ENCODE assay signal across 20 mouse cellular contexts in genomic region chr7:24291387-24292090, GRCm38 (mm10). TPM values are rescaled to one million over a fixed set of nuclear protein-coding genes. Genes with fewer than 3 reads are reported as not detected.
"Had no signal": no experiment of that assay in that cellular context is flagged by ENCODE, and none has a peak within 500 bp of the region (broad histone marks: within the 10 kb centered on the region; RNA-seq: fewer than 3 reads in every experiment).

No protein-coding gene starts in this region.

- H3K4me3 ChIP-seq: limb, embryonic 12.5 days; limb, embryonic 15.5 days; midbrain, embryonic 13.5 days had no signal

- DNase-seq: kidney, adult 9 months; kidney, postnatal 14 days; kidney, postnatal 4 days; left cerebral cortex, postnatal 4 days; liver, postnatal 0 days; lung, embryonic 14.5 days; right cerebral cortex, adult 18-20 months; right cerebral cortex, postnatal 14 days; right cerebral cortex, postnatal 4 days; thymus, adult 2 months; thymus, postnatal 25 days had no signal

- H3K4me1 ChIP-seq: limb, embryonic 12.5 days; limb, embryonic 15.5 days; midbrain, embryonic 13.5 days had no signal

- H3K9ac ChIP-seq: limb, embryonic 12.5 days; limb, embryonic 15.5 days; liver, embryonic 14.5 days; liver, postnatal 0 days; lung, embryonic 14.5 days; midbrain, embryonic 13.5 days had no signal

- ATAC-seq: liver, postnatal 0 days; lung, postnatal 0 days; midbrain, embryonic 13.5 days had no signal

- H3K27me3 ChIP-seq: limb, embryonic 12.5 days; limb, embryonic 15.5 days; midbrain, embryonic 13.5 days had no signal

- H3K27ac ChIP-seq: limb, embryonic 12.5 days; limb, embryonic 15.5 days; liver, embryonic 14.5 days; macrophage; midbrain, embryonic 13.5 days; stomach, postnatal 0 days had no signal

- H3K9me3 ChIP-seq: midbrain, embryonic 13.5 days had no signal

- H3K4me2 ChIP-seq: limb, embryonic 12.5 days; limb, embryonic 15.5 days; liver, embryonic 11.5 days; lung, embryonic 14.5 days; midbrain, embryonic 13.5 days had no signal

RNA-seq across cellular contexts. Expression of gene Tescl, which starts 42.2 kb away (rescaled TPM):
- polyA plus RNA-seq: limb, embryonic 15.5 days; liver, embryonic 11.5 days; liver, embryonic 14.5 days; liver, postnatal 0 days; lung, embryonic 14.5 days; macrophage; midbrain, embryonic 13.5 days; neural tube, embryonic 11.5 days had no signal
